Mouse (Mus musculus): Measurements from ENCODE around the gene Soat1. TPM values are rescaled to one million over a fixed set of nuclear protein-coding genes. Genes with fewer than 3 reads are reported as not detected.
"Not testable (repeated sequence)": the region's sequence is repeated elsewhere in the genome, so short reads cannot be mapped to it uniquely, and the experiment has no call there.

Soat1 gene
- total RNA-seq, 2 experiments from 2014 or later: 27.5 to 30.2 TPM

- intact Hi-C loops (cut with DNase I): no loop called here
- no peak for DNase-seq
Measured at GRCm38 (mm10) chr1:156432498-156432897, 41.6 kb downstream of the Soat1 start.

GRCm38 (mm10) chr1:156428434-156428833 lies 45.7 kb downstream of the Soat1 start:
- no peak for DNase-seq
- intact Hi-C loops (cut with DNase I): no loop called here

GRCm38 (mm10) chr1:156425746-156426145 lies 48.4 kb downstream of the Soat1 start:
- DNase-seq: no peak
- intact Hi-C loops (cut with DNase I): no loop called here

- intact Hi-C loops (cut with DNase I): no loop called here
- DNase-seq: no peak
Measured at GRCm38 (mm10) chr1:156424054-156424453, 50.1 kb downstream of the Soat1 start.

GRCm38 (mm10) chr1:156423493-156423892 lies 50.6 kb downstream of the Soat1 start:
- intact Hi-C loops (cut with DNase I): no loop called here
- DNase-seq: no peak

GRCm38 (mm10) chr1:156422856-156423255 lies 51.3 kb downstream of the Soat1 start:
- no peak for DNase-seq
- intact Hi-C loops (cut with DNase I): no loop called here

- peak; percentile 84 for DNase-seq
- intact Hi-C loops (cut with DNase I): no loop called here
Measured at GRCm38 (mm10) chr1:156420671-156421297, 53.3 kb downstream of the Soat1 start, which contains the start of gene Axdnd1. Gene Axdnd1, minus strand, starts transcription at chr1:156421159.

GRCm38 (mm10) chr1:156418170-156418569 lies 56.0 kb downstream of the Soat1 start:
- DNase-seq: no peak
- intact Hi-C loops (cut with DNase I): no loop called here

GRCm38 (mm10) chr1:156408521-156408920 lies 65.6 kb downstream of the Soat1 start:
- DNase-seq: no peak
- intact Hi-C loops (cut with DNase I): no loop called here

GRCm38 (mm10) chr1:156408004-156408403 lies 66.1 kb downstream of the Soat1 start:
- intact Hi-C loops (cut with DNase I): no loop called here
- no peak for DNase-seq

- no peak for DNase-seq
- intact Hi-C loops (cut with DNase I): no loop called here
Measured at GRCm38 (mm10) chr1:156403251-156403650, 70.9 kb downstream of the Soat1 start.

GRCm38 (mm10) chr1:156402491-156402890 lies 71.6 kb downstream of the Soat1 start:
- intact Hi-C loops (cut with DNase I): no loop called here
- no peak for DNase-seq

GRCm38 (mm10) chr1:156400159-156400558 lies 74.0 kb downstream of the Soat1 start:
- intact Hi-C loops (cut with DNase I); DNase-seq: not testable (repeated sequence)

- intact Hi-C loops (cut with DNase I): no loop called here
- no peak for DNase-seq
Measured at GRCm38 (mm10) chr1:156393148-156393547, 81.0 kb downstream of the Soat1 start.

- intact Hi-C loops (cut with DNase I): no loop called here
Measured at GRCm38 (mm10) chr1:156386880-156387279, 87.3 kb downstream of the Soat1 start.

GRCm38 (mm10) chr1:156386232-156386631 lies 87.9 kb downstream of the Soat1 start:
- intact Hi-C loops (cut with DNase I): no loop called here
- DNase-seq: no peak

More at GRCm38 (mm10) chr1:156386880-156387279, 87.3 kb downstream of the Soat1 start:
- no peak for DNase-seq

- no peak for DNase-seq
- intact Hi-C loops (cut with DNase I): no loop called here
Measured at GRCm38 (mm10) chr1:156381217-156381616, 92.9 kb downstream of the Soat1 start.

Other genes starting within 250 kb of the Soat1 start
- 1 to 10 TPM; 3.5 to 3.7 TPM for gene Tdrd5, start 170.7 kb downstream of the Soat1 start, total RNA-seq (2021)
- gene Nphs2, start 163.6 kb downstream of the Soat1 start, total RNA-seq (2021): 1 to 10 TPM in 1 of 2 experiments, under 1 TPM in 1; 0.97 to 1.1 TPM
- gene Gm2000, start 108.3 kb downstream of the Soat1 start, total RNA-seq (2021): 100 to 1,000 TPM; 562 to 582 TPM
- 1 to 10 TPM in 1 of 2 experiments, under 1 TPM in 1; 0.85 to 1.8 TPM for gene Axdnd1, start 53.2 kb downstream of the Soat1 start, total RNA-seq (2021)
- gene Gm10031, start 49.7 kb upstream of the Soat1 start, total RNA-seq (2021): 10 to 100 TPM; 50.2 to 54.7 TPM
- 10 to 100 TPM; 58.2 to 60.2 TPM for gene Abl2, start 84.5 kb upstream of the Soat1 start, total RNA-seq (2021)
- 1 to 10 TPM; 3.4 to 4.4 TPM for gene Tor3a, start 200.0 kb upstream of the Soat1 start, total RNA-seq (2021)
- gene Fam20b, start 244.8 kb upstream of the Soat1 start, total RNA-seq (2021): 10 to 100 TPM; 57.3 to 58.4 TPM